Mouse (Mus musculus) adrenal gland, postnatal 4 days (tissue): ENCODE results near the gene Vmn1r131. TPM values are rescaled to one million over a fixed set of nuclear protein-coding genes. Genes with fewer than 3 reads are reported as not detected.
"Not testable (repeated sequence)": the region's sequence is repeated elsewhere in the genome, so short reads cannot be mapped to it uniquely, and the experiment has no call there.

Experiments used
- DNase-seq, 2 experiments: peaks; one replicate each; pipeline ENCODE4 v3.0.0; 2021 to 2022; ENCODE audit warnings: low spot score in 2 of 2, mixed read lengths in 2 of 2
- long read RNA-seq, 2 experiments: library from polyadenylated mRNA; stranded (forward); transcript quantifications; one replicate each; pipeline ENCODE4 v2.0.0; 2021
- total RNA-seq, 2 experiments: library from RNA; stranded (reverse); gene quantifications; 2 replicates each; pipeline ENCODE4 v1.2.3; 2021

Gene Vmn1r131
- not detected for total RNA-seq
- long read RNA-seq, experiment 1: 0 reads
- long read RNA-seq, experiment 2: 0 reads

DNA sequence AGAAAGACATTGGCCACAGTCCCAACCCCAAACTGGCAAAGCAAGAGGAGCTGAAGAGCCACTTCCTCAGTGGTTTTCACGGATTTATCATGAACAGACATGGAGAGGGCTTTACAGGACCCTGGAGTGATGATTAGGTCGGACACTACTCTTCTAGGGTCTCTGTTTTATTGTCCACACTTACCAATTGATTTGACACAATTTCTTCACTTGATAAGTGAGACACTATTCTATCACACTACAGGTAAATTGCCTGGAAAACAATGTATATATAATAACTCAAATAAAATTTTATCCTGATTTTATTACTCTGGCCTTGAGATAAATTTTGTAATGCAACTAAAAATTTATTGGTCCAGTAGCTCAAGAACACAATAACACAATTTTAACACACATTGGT is at the start of gene Vmn1r131:
TSS of gene Vmn1r131 (minus strand) at position 101 of the 400 bp plus-strand sequence.
- DNase-seq: not testable (repeated sequence)

DNA sequence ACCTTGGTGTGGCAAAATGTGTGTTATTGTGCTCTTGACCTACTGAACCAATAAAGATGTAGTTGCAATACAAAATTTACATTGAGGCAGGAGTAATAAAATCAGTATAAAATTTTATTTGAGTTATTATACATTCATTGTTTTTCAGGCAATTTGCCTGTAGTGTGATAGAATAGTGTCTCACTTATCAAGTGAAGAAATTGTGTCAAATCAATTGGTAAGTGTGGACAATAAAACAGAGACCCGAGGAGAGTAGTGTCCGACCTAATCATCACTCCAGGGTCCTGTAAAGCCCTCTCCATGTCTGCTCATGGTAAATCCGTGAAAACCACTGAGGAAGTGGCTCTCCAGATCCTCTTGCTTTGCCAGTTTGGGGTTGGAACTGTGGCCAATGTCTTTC is 34.4 kb downstream of the Vmn1r131 start, which contains the start of gene Vmn1r130:
TSS of gene Vmn1r130 (plus strand) at position 301 of the 400 bp plus-strand sequence.
- not testable (repeated sequence) for DNase-seq

Other genes with a start within 250 kb of the Vmn1r131 start
- not detected for gene Vmn1r126, start 244.6 kb downstream of the Vmn1r131 start, total RNA-seq
- gene Vmn1r127, start 226.2 kb downstream of the Vmn1r131 start, total RNA-seq: not detected
- not detected for gene Vmn1r128, start 196.7 kb downstream of the Vmn1r131 start, total RNA-seq
- gene Vmn1r129, start 184.8 kb downstream of the Vmn1r131 start, total RNA-seq: not detected
- gene Gm6882, start 113.3 kb downstream of the Vmn1r131 start, total RNA-seq: not detected
- gene Vmn1r130, start 34.3 kb downstream of the Vmn1r131 start, total RNA-seq: not detected
- gene Vmn1r132, start 68.0 kb upstream of the Vmn1r131 start, total RNA-seq: not detected
- gene Gm4175, start 215.4 kb upstream of the Vmn1r131 start, total RNA-seq: not detected